Mouse (Mus musculus): Measurements from ENCODE around the gene Cnn2. TPM values are rescaled to one million over a fixed set of nuclear protein-coding genes. Genes with fewer than 3 reads are reported as not detected.

Cnn2 gene
- total and polyA plus RNA-seq, 2 experiments from 2014 or later: 15.7 to 28.2 TPM

DNA sequence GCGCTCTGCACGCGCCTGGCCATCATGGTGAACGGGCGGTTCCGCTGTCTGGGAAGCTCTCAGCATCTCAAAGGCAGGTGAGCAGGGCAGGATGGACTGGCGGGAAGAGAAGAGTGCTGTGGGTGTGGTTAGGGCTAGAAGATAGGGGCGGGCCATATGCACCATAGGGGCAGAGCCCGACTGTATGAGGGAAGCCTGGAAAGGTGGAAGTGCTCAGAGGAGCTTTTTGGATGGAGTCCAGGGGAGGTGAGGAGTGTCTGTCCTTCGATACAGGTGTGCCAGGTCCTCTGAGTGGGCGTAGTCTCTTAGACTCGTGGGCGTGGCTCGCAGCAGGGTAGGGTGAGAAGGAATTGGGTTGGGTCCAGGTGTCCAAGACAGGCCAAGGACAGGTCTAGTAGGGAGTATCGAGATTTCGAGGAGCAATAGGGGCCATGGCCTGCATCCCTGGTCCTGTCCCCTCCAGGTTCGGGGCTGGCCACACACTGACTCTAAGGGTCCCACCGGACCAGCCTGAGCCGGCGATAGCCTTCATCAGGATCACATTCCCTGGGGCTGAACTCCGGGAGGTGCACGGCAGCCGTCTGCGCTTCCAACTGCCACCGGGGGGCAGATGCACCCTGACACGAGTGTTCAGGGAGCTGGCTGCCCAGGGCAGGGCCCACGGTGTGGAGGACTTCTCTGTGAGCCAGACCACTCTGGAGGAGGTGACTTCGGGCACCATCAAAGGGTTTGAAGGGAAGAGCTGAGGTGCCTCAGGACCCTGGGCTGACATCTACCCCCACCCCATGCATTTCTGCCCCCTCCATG is 26.3 kb downstream of the Cnn2 start:
- no peak overlapping the region for H3K9ac ChIP-seq
- TF ChIP-seq CTCF (IDR thresholded peaks at IDR 0.05; ENCODE audit: low read depth): no peak
- no peak overlapping the region for H3K27ac ChIP-seq (ENCODE audit: low read depth, low read length)
- no peak overlapping the region for H3K4me2 ChIP-seq (ENCODE audit: low read depth)
- WGBS: 25% methylated on average over 28 of the region's 28 CpGs
- DNase-seq (no peak), ATAC-seq (no peak)
- no peak overlapping the region for H3K4me3 ChIP-seq (ENCODE audit: low read depth, low read length)
- H3K9me3 ChIP-seq (ENCODE audit: low read length): peaks cover 13% of the 10 kb centered on the region; the same call in 1 of the 2 replicates
- H3K4me1 ChIP-seq (ENCODE audit: insufficient read depth): no peaks in the 10 kb centered on the region
- no peaks in the 10 kb centered on the region for H3K36me3 ChIP-seq (ENCODE audit: insufficient read depth)
- H3K27me3 ChIP-seq (ENCODE audit: insufficient read depth, low read length): peaks cover 25% of the 10 kb centered on the region

DNA sequence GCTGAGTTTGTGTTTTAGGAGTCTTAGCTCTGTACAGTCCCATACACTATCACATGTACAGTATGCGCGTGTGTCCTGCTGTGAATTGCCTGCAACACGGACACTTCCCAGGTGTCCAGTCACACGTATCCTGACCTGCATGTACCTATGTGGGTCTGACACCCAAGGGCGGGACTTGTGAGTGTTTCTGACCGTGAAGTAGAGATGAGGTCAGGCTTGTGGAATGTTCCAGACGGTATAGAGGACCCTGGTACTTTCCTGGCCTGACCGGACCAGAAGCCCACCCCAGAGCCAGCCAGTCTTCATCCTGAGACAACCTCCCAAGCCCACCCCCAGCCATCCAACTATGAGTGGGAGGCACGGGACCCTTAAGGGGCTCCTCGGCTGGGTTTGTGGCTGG is 27.2 kb downstream of the Cnn2 start:
- ATAC-seq: no peak
- Histone ChIP-seq H3K9me3 (ENCODE audit: low read length) (peaks cover 7% of the 10 kb centered on the region; the same call in 1 of the 2 replicates), H3K9ac (no peak overlapping the region), H3K27ac (ENCODE audit: low read depth, low read length) (no peak overlapping the region), H3K4me1 (ENCODE audit: insufficient read depth) (no peaks in the 10 kb centered on the region), H3K36me3 (ENCODE audit: insufficient read depth) (no peaks in the 10 kb centered on the region), H3K4me2 (ENCODE audit: low read depth) (no peak overlapping the region), H3K4me3 (ENCODE audit: low read depth, low read length) (no peak overlapping the region), H3K27me3 (ENCODE audit: insufficient read depth, low read length) (peaks cover 30% of the 10 kb centered on the region)
- TF ChIP-seq CTCF (IDR thresholded peaks at IDR 0.05; ENCODE audit: low read depth): no peak
- no peak for DNase-seq
- 84% methylated on average over 10 of the region's 10 CpGs for WGBS

DNA sequence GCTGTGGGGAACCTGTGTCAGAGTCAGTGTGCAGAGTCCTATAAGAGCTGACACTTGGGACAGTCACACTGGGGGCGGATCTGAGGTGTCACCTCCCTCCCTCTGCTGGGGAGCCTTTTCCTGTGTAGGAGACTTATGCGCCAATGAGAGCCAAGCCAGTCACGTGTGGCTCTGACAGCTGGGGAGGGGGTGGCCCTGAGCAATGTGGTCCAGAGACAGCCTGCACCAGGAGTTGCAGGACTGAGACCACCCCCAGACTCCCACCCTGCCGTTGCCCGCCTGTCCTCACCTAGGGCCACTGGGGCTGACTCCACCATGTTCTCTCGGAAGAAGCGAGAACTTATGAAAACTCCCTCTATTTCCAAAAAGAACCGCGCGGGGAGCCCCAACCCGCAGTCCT is 28.1 kb downstream of the Cnn2 start, which contains the start of gene Arhgap45:
Arhgap45 (plus strand) TSS at position 143 of the 400 bp plus-strand sequence.
- Histone ChIP-seq H3K4me3 (ENCODE audit: low read depth, low read length) (no peak within 1 kb of the TSS), H3K9me3 (ENCODE audit: low read length) (no peaks in the 10 kb centered on the region), H3K4me1 (ENCODE audit: insufficient read depth) (no peaks in the 10 kb centered on the region), H3K9ac (no peak within 1 kb of the TSS), H3K4me2 (ENCODE audit: low read depth) (no peak within 1 kb of the TSS), H3K36me3 (ENCODE audit: insufficient read depth) (no peaks in the 10 kb centered on the region), H3K27me3 (ENCODE audit: insufficient read depth, low read length) (peaks cover 31% of the 10 kb centered on the region), H3K27ac (ENCODE audit: low read depth, low read length) (no peak within 1 kb of the TSS)
- DNase-seq (no peak), ATAC-seq (no peak)
- TF ChIP-seq CTCF (IDR thresholded peaks at IDR 0.05; ENCODE audit: low read depth): no peak
- 69% methylated on average over 11 of the region's 11 CpGs for WGBS

DNA sequence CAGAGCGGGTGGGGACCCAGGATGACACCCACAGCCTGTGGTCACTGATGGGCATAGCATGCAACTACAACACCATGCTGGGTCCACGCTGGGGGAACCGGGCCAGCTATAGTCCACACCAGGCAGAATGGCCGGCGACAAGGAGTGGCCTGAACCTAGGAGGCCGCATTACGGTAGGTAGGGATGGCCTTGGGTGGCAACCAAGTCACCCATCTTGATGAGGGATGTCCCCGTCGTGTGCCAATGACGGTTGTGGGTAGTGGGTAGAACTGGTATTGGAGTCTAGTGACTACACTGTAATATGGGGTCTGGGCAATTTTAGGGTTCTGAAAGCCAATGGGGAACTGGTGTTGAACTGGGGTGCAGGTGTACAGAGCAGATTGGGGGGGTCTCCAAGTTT is 28.5 kb downstream of the Cnn2 start:
- Histone ChIP-seq H3K27me3 (ENCODE audit: insufficient read depth, low read length) (peaks cover 31% of the 10 kb centered on the region), H3K36me3 (ENCODE audit: insufficient read depth) (no peaks in the 10 kb centered on the region), H3K4me2 (ENCODE audit: low read depth) (no peak overlapping the region), H3K4me3 (ENCODE audit: low read depth, low read length) (no peak overlapping the region), H3K27ac (ENCODE audit: low read depth, low read length) (no peak overlapping the region), H3K9me3 (ENCODE audit: low read length) (no peaks in the 10 kb centered on the region), H3K9ac (no peak overlapping the region), H3K4me1 (ENCODE audit: insufficient read depth) (no peaks in the 10 kb centered on the region)
- TF ChIP-seq CTCF (IDR thresholded peaks at IDR 0.05; ENCODE audit: low read depth): no peak
- DNase-seq: no peak
- no peak for ATAC-seq
- 88% methylated on average over 10 of the region's 10 CpGs for WGBS

GRCm38 (mm10) chr10:80017361-80017760 is 29.0 kb downstream of the Cnn2 start:
- no peak for DNase-seq
- Histone ChIP-seq H3K9me3 (ENCODE audit: low read length) (no peaks in the 10 kb centered on the region), H3K4me1 (ENCODE audit: insufficient read depth) (no peaks in the 10 kb centered on the region), H3K27me3 (ENCODE audit: insufficient read depth, low read length) (peaks cover 31% of the 10 kb centered on the region), H3K36me3 (ENCODE audit: insufficient read depth) (no peaks in the 10 kb centered on the region), H3K27ac (ENCODE audit: low read depth, low read length) (no peak overlapping the region), H3K4me3 (ENCODE audit: low read depth, low read length) (no peak overlapping the region), H3K9ac (no peak overlapping the region), H3K4me2 (ENCODE audit: low read depth) (no peak overlapping the region)
- TF ChIP-seq CTCF (IDR thresholded peaks at IDR 0.05; ENCODE audit: low read depth): no peak
- no peak for ATAC-seq
- WGBS: 79% methylated on average over 3 of the region's 3 CpGs

- Histone ChIP-seq H3K27me3 (ENCODE audit: insufficient read depth, low read length) (peaks cover 31% of the 10 kb centered on the region), H3K4me2 (ENCODE audit: low read depth) (no peak overlapping the region), H3K4me3 (ENCODE audit: low read depth, low read length) (no peak overlapping the region), H3K27ac (ENCODE audit: low read depth, low read length) (no peak overlapping the region), H3K36me3 (ENCODE audit: insufficient read depth) (no peaks in the 10 kb centered on the region), H3K9me3 (ENCODE audit: low read length) (no peaks in the 10 kb centered on the region), H3K9ac (no peak overlapping the region), H3K4me1 (ENCODE audit: insufficient read depth) (no peaks in the 10 kb centered on the region)
- TF ChIP-seq CTCF (IDR thresholded peaks at IDR 0.05; ENCODE audit: low read depth): no peak
- no peak for DNase-seq
- 84% methylated on average over 14 of the region's 14 CpGs for WGBS
- no peak for ATAC-seq
Measured at GRCm38 (mm10) chr10:80017771-80018170, 29.4 kb downstream of the Cnn2 start.

GRCm38 (mm10) chr10:80018739-80019297 is 30.4 kb downstream of the Cnn2 start:
- Histone ChIP-seq H3K9me3 (ENCODE audit: low read length) (no peaks in the 10 kb centered on the region), H3K36me3 (ENCODE audit: insufficient read depth) (no peaks in the 10 kb centered on the region), H3K27me3 (ENCODE audit: insufficient read depth, low read length) (peaks cover 23% of the 10 kb centered on the region), H3K4me1 (ENCODE audit: insufficient read depth) (no peaks in the 10 kb centered on the region), H3K9ac (no peak overlapping the region), H3K4me3 (ENCODE audit: low read depth, low read length) (no peak overlapping the region), H3K27ac (ENCODE audit: low read depth, low read length) (no peak overlapping the region), H3K4me2 (ENCODE audit: low read depth) (no peak overlapping the region)
- WGBS: 12% methylated on average over 12 of the region's 15 CpGs
- ATAC-seq: no peak
- DNase-seq: no peak
- TF ChIP-seq CTCF (IDR thresholded peaks at IDR 0.05; ENCODE audit: low read depth): no peak

Measured in forebrain, postnatal 0 days (tissue).